Mouse (Mus musculus) liver, embryonic 13.5 days (tissue): ENCODE data around the gene Otx2. TPM values are rescaled to one million over a fixed set of nuclear protein-coding genes. Genes with fewer than 3 reads are reported as not detected.
"Not testable (repeated sequence)": the region's sequence is repeated elsewhere in the genome, so short reads cannot be mapped to it uniquely, and the experiment has no call there.

ENCODE experiments used
- ATAC-seq: fragments of 200-750 bp; cut with Nextera tagmentation; 2 replicates; pipeline ENCODE4 v1.8.0; 2017; ENCODE audit warnings: low read depth, mild to moderate bottlenecking, moderate number of reproducible peaks, moderate library complexity
- DNase-seq: peaks from one replicate; pipeline ENCODE4 v3.0.0; 2022
- H3K27ac ChIP-seq: fragments of 300-500 bp; sonication (generic); 2 replicates; pipeline ENCODE4 v1.5.1; 2015; ENCODE audit warnings: moderate library complexity, mild to moderate bottlenecking, inconsistent platforms
- H3K27me3 ChIP-seq: fragments of 300-500 bp; sonication (generic); 2 replicates; pipeline ENCODE4 v1.6.1; 2015; ENCODE audit warnings: mild to moderate bottlenecking, inconsistent platforms
- H3K36me3 ChIP-seq: fragments of 300-500 bp; sonication (generic); 2 replicates; pipeline ENCODE4 v1.6.1; 2015; ENCODE audit warnings: mild to moderate bottlenecking, inconsistent platforms
- H3K4me1 ChIP-seq: fragments of 300-500 bp; sonication (generic); replicated peaks from 2 replicates; pipeline ENCODE4 v1.6.1; 2015; ENCODE audit warnings: inconsistent platforms
- H3K4me2 ChIP-seq: fragments of 300-500 bp; sonication (generic); 2 replicates; pipeline ENCODE4 v1.6.1; 2015; ENCODE audit warnings: inconsistent platforms, mild to moderate bottlenecking, moderate library complexity
- H3K4me3 ChIP-seq: fragments of 300-500 bp; sonication (generic); replicated peaks from 2 replicates; pipeline ENCODE4 v1.5.1; 2015; ENCODE audit warnings: mild to moderate bottlenecking, inconsistent platforms
- H3K9ac ChIP-seq: fragments of 300-500 bp; sonication (generic); 2 replicates; pipeline ENCODE4 v1.6.1; 2015; ENCODE audit warnings: mild to moderate bottlenecking, inconsistent platforms
- H3K9me3 ChIP-seq: fragments of 300-500 bp; sonication (generic); replicated peaks from 2 replicates; pipeline ENCODE4 v1.6.1; 2016; ENCODE audit warnings: inconsistent platforms
- WGBS: fragments of 180-500 bp; shearing (Covaris S2); methylation state at CpG from one replicate; pipeline ENCODE4 v1.1.7; 2015; ENCODE audit not compliant: insufficient replicate concordance; 5-methylcytosine and 5-hydroxymethylcytosine counted together
- polyA plus RNA-seq: library from polyadenylated mRNA; unstranded; fragments of >200 nt; fragmentation: Nextera tagmentation; extraction: Ambion mirVana; gene quantifications from 2 replicates; pipeline ENCODE4 v1.2.1, GENCODE M21; 2015

The Otx2 gene
- polyA plus RNA-seq, 1 experiment from 2014 or later: not detected

GRCm38 (mm10) chr14:48651471-48652211, 22.0 kb downstream of the Otx2 start:
- no peak for ATAC-seq
- Histone ChIP-seq H3K27ac (no peak overlapping the region), H3K27me3 (peaks cover 61% of the 10 kb centered on the region), H3K4me1 (peaks cover 7% of the 10 kb centered on the region), H3K4me3 (no peak overlapping the region), H3K9ac (no peak overlapping the region), H3K4me2 (no peak overlapping the region), H3K36me3 (no peaks in the 10 kb centered on the region), H3K9me3 (no peaks in the 10 kb centered on the region)
- no peak for DNase-seq
- WGBS: 9% methylated on average over 26 of the region's 26 CpGs

GRCm38 (mm10) chr14:48641462-48642395, 31.9 kb downstream of the Otx2 start:
- H3K4me2 ChIP-seq: no peak overlapping the region
- no peak overlapping the region for H3K4me3 ChIP-seq
- H3K9ac ChIP-seq: no peak overlapping the region
- H3K27me3 ChIP-seq: 0 out of 2 replicates have a peak, but pooled peaks cover 5% of the 10 kb centered on the region
- no peaks in the 10 kb centered on the region for H3K36me3 ChIP-seq
- no peaks in the 10 kb centered on the region for H3K9me3 ChIP-seq
- no peak for ATAC-seq
- no peak for DNase-seq
- WGBS: 74% methylated on average over 12 of the region's 12 CpGs
- no peak overlapping the region for H3K27ac ChIP-seq
- H3K4me1 ChIP-seq: no peaks in the 10 kb centered on the region

- no peak overlapping the region for H3K4me3 ChIP-seq
- WGBS: 62% methylated on average over 3 of the region's 3 CpGs
- H3K4me2 ChIP-seq: no peak overlapping the region
- no peaks in the 10 kb centered on the region for H3K36me3 ChIP-seq
- H3K27ac ChIP-seq: no peak overlapping the region
- H3K4me1 ChIP-seq: no peaks in the 10 kb centered on the region
- no peak overlapping the region for H3K9ac ChIP-seq
- no peak for ATAC-seq
- DNase-seq: no peak
- no peaks in the 10 kb centered on the region for H3K27me3 ChIP-seq
- H3K9me3 ChIP-seq: no peaks in the 10 kb centered on the region
Measured at GRCm38 (mm10) chr14:48633141-48633540, 40.5 kb downstream of the Otx2 start.

- H3K27ac ChIP-seq: no peak overlapping the region
- WGBS: 70% methylated on average over 8 of the region's 8 CpGs
Measured at GRCm38 (mm10) chr14:48632335-48632734, 41.3 kb downstream of the Otx2 start.

GRCm38 (mm10) chr14:48631486-48631885, 42.1 kb downstream of the Otx2 start:
- WGBS: 55% methylated on average over 2 of the region's 2 CpGs
- no peak for ATAC-seq
- H3K27ac ChIP-seq: no peak overlapping the region

More at GRCm38 (mm10) chr14:48632335-48632734, 41.3 kb downstream of the Otx2 start:
- Histone ChIP-seq H3K9me3 (no peaks in the 10 kb centered on the region), H3K4me2 (no peak overlapping the region), H3K27me3 (no peaks in the 10 kb centered on the region), H3K36me3 (no peaks in the 10 kb centered on the region), H3K4me3 (no peak overlapping the region), H3K4me1 (no peaks in the 10 kb centered on the region), H3K9ac (no peak overlapping the region)
- no peak for ATAC-seq
- DNase-seq: no peak

GRCm38 (mm10) chr14:48629404-48629803, 44.2 kb downstream of the Otx2 start:
- no peak for ATAC-seq
- Histone ChIP-seq H3K36me3 (no peaks in the 10 kb centered on the region), H3K27ac (no peak overlapping the region), H3K9me3 (no peaks in the 10 kb centered on the region), H3K4me1 (no peaks in the 10 kb centered on the region), H3K4me3 (no peak overlapping the region), H3K4me2 (no peak overlapping the region), H3K9ac (no peak overlapping the region), H3K27me3 (no peaks in the 10 kb centered on the region)
- DNase-seq: no peak
- 75% methylated on average over 9 of the region's 9 CpGs for WGBS

More at GRCm38 (mm10) chr14:48631486-48631885, 42.1 kb downstream of the Otx2 start:
- H3K4me3 ChIP-seq: no peak overlapping the region
- no peaks in the 10 kb centered on the region for H3K36me3 ChIP-seq
- H3K4me2 ChIP-seq: no peak overlapping the region
- no peak overlapping the region for H3K9ac ChIP-seq
- H3K4me1 ChIP-seq: no peaks in the 10 kb centered on the region
- no peaks in the 10 kb centered on the region for H3K9me3 ChIP-seq
- no peaks in the 10 kb centered on the region for H3K27me3 ChIP-seq
- no peak for DNase-seq

GRCm38 (mm10) chr14:48626271-48626670, 47.3 kb downstream of the Otx2 start:
- no peak overlapping the region for H3K9ac ChIP-seq
- no peak for ATAC-seq
- WGBS: 62% methylated on average over 4 of the region's 4 CpGs
- no peaks in the 10 kb centered on the region for H3K9me3 ChIP-seq
- no peak overlapping the region for H3K4me3 ChIP-seq
- DNase-seq: no peak
- H3K27ac ChIP-seq: no peak overlapping the region
- H3K27me3 ChIP-seq: no peaks in the 10 kb centered on the region
- no peaks in the 10 kb centered on the region for H3K4me1 ChIP-seq
- H3K36me3 ChIP-seq: no peaks in the 10 kb centered on the region
- H3K4me2 ChIP-seq: no peak overlapping the region

- Histone ChIP-seq H3K9me3 (no peaks in the 10 kb centered on the region), H3K36me3 (no peaks in the 10 kb centered on the region), H3K4me1 (no peaks in the 10 kb centered on the region), H3K4me2 (no peak overlapping the region), H3K9ac (no peak overlapping the region), H3K27ac (no peak overlapping the region), H3K4me3 (no peak overlapping the region), H3K27me3 (no peaks in the 10 kb centered on the region)
- ATAC-seq (no peak), DNase-seq (no peak)
- WGBS: 59% methylated on average over 6 of the region's 6 CpGs
Measured at GRCm38 (mm10) chr14:48625331-48625694, 48.3 kb downstream of the Otx2 start.

GRCm38 (mm10) chr14:48624596-48625330, 48.9 kb downstream of the Otx2 start:
- H3K9ac ChIP-seq: no peak overlapping the region

GRCm38 (mm10) chr14:48622726-48623125, 50.9 kb downstream of the Otx2 start:
- H3K4me1 ChIP-seq, H3K4me3 ChIP-seq, H3K27me3 ChIP-seq, H3K36me3 ChIP-seq, DNase-seq, H3K9me3 ChIP-seq, H3K9ac ChIP-seq, H3K4me2 ChIP-seq, ATAC-seq, H3K27ac ChIP-seq: not testable (repeated sequence)
- 20% methylated on average over 9 of the region's 9 CpGs for WGBS

More at GRCm38 (mm10) chr14:48624596-48625330, 48.9 kb downstream of the Otx2 start:
- no peak overlapping the region for H3K4me2 ChIP-seq
- 68% methylated on average over 9 of the region's 9 CpGs for WGBS
- DNase-seq (no peak), ATAC-seq (no peak)
- no peaks in the 10 kb centered on the region for H3K9me3 ChIP-seq
- no peak overlapping the region for H3K27ac ChIP-seq
- H3K27me3 ChIP-seq: no peaks in the 10 kb centered on the region
- H3K4me3 ChIP-seq: no peak overlapping the region
- H3K36me3 ChIP-seq: no peaks in the 10 kb centered on the region
- H3K4me1 ChIP-seq: no peaks in the 10 kb centered on the region

- Histone ChIP-seq H3K9me3 (no peaks in the 10 kb centered on the region), H3K4me1 (no peaks in the 10 kb centered on the region), H3K36me3 (no peaks in the 10 kb centered on the region), H3K27ac (no peak overlapping the region), H3K9ac (no peak overlapping the region), H3K4me3 (no peak overlapping the region), H3K27me3 (no peaks in the 10 kb centered on the region), H3K4me2 (no peak overlapping the region)
- DNase-seq (no peak), ATAC-seq (no peak)
- WGBS: 72% methylated on average over 5 of the region's 5 CpGs
Measured at GRCm38 (mm10) chr14:48616361-48616760, 57.3 kb downstream of the Otx2 start.
